Mouse (Mus musculus) ovary, adult 18-20 months (tissue): Measurements from ENCODE around the gene H2afj.

ENCODE experiments used
- DNase-seq: peaks from one replicate; pipeline ENCODE4 v3.0.0; 2022; ENCODE audit warnings: low spot score, mixed read lengths

Gene H2afj

GRCm38 (mm10) chr6:136805409-136805775, 2.7 kb upstream of the H2afj start:
- no peak for DNase-seq

GRCm38 (mm10) chr6:136806819-136807218, 1.2 kb upstream of the H2afj start:
- no peak for DNase-seq

DNA sequence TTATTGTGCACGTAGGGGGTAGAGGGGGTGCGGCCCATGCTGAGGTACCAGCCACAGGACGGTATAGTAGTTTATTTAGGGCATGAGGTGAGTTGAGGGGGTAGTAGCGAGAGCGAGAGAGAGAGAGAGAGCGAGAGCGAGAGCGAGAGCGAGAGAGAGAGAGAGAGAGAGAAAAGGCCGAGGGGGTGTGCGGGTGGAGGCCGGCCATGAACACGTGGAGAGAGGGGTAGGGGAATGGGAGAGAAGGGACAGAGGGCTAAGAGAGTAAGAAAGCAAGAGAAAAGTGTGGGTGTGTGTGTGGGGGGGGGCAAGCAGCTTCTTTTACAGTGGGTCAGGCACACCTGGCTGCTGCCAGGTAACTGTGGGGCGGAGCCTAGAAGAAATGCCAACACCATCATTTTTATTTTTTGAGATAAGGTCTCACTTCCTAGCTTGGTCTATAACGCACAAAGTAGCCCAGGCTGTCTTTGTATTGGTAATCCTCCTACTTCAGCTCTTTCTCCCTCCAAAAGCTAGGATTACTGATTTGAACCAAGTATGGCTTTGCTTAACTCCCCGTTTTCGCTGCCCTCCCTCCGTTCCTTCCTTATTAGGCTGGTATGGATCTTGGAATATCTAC, 540 bp upstream of the H2afj start:
- no peak for DNase-seq

GRCm38 (mm10) chr6:136808631-136809046, 595 bp downstream of the H2afj start:
- DNase-seq = no peak

DNA sequence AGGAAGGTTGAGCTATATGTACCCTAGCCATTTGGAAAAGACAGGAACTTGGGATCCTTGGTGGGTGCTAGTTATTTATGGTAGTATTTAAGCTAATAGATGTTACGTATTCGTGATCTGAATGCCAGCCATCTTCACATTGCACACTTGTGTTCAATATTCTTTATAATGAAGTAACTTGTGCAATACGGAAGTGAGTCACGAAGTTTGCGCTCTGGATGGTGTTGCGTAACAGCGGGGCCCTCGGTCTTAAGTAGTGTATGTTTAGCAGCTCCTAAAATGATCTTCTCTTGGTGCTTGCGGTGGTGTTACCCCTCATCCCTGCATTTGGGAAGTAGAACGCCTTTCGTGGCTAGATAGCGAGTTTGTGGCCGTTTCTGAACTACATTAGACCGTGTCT, 1.0 kb downstream of the H2afj start:
- DNase-seq = peak; percentile 30

DNA sequence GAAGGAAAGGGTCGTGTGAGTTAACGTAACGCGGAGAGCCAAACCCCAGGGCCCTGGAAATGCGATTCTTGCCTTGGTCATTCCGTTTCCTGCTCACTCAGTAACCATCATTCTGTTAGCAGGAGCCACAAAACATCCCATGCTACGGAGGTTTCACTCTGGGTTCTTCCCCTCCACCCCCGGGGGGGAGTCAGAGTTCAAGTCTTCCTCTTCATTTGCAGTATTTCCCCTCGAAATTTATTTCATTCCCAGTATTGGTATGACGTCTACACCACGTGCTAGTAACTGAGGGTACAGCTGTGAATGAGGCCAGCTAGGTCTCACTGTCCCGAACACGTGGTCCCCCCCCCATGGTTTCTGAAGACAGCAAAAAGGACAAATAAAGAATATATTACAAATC, 1.6 kb downstream of the H2afj start:
- DNase-seq = no peak

GRCm38 (mm10) chr6:136811196-136811595, 3.2 kb downstream of the H2afj start:
- DNase-seq = no peak

DNA sequence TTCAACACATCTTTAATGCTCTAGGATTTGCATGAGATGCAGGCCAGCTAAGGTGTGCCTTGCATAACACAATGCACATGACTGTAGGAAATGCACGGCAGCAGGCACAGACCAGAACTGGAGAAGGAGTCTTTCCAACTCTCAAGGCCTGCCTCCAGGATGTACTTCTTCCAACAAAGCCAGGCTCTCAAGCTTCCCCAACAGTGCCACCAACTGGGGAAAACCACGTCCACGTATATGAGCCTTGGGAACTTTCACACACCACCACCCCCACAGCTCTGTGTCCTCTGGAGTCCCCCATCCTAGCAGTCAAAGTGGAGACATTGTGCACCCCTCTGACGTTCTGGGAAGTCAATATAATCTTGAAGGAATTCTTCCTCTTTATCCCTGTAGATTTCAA, 5.1 kb downstream of the H2afj start:
- no peak for DNase-seq

GRCm38 (mm10) chr6:136815381-136815780, 7.3 kb downstream of the H2afj start:
- no peak for DNase-seq

DNA sequence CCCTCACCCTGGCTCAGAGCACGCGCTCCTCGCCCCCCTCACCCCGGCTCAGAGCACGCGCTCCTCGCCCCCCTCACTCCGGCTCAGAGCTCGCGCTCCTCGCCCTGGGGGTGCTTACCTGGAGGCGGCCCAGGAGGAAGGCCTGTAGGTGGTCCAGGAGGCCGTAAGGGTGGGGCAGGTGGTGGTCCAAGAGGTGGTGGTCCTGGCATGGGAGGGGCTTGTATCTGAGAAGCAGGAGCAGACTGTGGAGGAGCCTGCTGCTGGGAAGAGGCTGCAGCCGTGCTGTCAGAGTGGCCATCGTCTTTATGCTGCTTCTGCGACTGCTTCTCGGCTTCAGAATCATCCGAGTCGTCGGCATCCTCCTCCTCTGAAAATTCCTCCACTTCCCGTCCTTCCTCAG, 8.8 kb downstream of the H2afj start:
- no peak for DNase-seq

DNA sequence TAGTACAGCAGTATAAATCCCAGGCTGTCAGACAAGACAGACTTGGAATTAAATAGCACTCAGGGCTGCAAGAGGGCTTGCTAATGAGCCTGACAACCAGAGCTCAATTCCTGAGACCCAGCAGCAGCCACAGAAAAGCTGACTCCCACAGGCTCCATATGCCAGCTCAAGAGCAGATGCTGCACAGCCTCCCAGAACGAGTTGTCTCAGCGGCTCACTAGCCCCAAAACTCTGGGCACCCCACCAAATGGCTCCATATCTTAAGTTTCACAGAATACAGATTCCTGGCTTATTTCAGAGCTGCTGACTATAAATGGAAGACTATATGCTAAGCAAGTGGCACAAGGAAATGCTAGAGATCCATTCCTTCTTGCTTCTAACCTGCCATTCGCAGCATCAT, 9.5 kb downstream of the H2afj start:
- no peak for DNase-seq

DNA sequence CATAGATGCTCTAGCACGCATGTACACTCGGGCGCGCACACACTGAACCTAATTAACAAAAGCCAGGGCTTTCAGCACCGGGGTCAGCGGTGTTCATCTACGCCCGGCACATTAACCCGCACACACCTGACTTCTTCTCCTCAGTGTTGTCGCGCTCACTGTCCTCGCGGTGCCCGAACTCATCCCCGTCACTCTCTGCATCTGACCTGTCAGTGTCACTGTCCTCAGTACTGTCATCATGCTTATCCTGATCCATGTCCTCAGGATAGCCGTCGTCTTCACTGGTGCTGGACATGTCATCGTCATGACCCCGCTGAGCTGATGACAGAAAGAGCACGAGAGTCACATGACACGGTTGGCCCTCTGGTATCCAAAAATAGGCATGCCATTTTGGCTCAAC, 12.3 kb downstream of the H2afj start:
- no peak for DNase-seq

DNA sequence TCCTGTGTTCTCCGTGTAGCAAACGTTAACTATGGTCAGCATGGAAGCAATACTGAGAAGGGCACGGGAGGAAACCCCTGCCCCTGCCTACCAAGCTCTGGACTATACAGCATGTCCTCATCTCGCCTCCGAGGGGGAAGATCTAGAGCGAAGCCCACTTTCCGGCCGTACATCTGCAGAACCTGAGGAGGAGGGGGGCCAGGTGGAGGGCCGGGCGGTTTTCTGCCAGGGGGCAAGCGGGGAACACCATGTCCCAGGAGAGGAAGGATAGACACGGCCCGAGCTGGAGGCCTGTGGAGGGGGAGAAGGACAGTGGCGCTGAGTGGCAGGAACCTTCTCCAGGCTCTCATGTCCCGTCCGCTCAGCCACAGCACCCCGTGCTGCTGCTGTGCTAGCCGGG, 13.0 kb downstream of the H2afj start:
- DNase-seq = no peak

GRCm38 (mm10) chr6:136824987-136825386, 16.9 kb downstream of the H2afj start:
- no peak for DNase-seq

GRCm38 (mm10) chr6:136827116-136827515, 19.1 kb downstream of the H2afj start:
- no peak for DNase-seq

DNA sequence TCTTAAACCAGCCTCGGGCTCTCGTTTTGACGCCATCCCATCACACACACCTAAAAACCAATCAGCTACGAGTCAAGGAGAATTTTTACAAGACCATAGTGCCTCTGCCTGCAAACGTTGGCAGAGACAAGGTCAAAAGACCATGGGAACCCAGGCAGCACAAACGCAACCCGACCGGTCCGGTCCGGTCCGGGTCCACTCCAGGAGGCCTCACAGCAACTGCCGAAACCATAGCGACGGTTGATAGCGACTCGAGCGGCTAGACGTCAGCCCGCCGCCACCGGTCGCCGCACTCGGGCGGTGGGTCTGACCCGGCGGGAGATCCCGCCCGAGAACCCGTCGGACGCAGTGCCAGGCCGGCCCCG, 19.5 kb downstream of the H2afj start, which contains the start of gene BC049715:
Gene BC049715, plus strand, starts transcription at position 111 of the 365 bp plus-strand sequence.
- DNase-seq = no peak

DNA sequence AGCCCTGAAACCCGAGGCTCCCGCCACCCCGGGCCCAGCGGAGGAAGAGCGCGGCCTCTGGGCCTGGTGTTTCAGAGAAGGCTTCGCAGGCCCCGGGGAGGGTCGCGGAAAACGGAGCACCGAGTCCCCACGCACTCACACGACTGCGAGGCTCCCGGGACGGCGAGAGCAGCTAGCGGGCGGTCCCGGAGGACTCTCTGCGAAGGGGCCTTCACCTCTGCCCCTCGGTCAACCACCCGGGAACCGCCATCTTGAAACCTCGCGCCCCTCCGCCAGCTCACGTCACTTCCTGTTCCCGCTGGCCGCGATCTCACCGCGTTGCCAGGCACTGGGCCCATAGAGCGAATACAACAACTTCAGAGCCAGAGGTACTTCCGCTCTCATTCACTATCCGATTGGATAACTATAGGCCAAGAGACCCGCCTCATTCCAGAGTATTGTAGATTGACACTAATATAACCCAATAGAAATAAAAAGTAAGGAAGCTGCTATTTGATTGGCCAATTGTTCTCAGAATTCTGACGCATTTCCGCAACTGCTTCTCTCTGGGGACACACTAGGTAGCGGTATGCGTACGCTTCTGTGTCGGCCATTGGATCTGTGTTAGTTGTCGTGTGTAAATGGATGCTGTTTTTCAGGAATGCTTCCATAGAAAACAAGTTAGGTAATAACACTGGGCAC, 20.0 kb downstream of the H2afj start, which contains the start of gene Wbp11:
Gene Wbp11, minus strand, starts transcription at position 353 of the 681 bp plus-strand sequence.
- DNase-seq = peak; percentile 94

DNA sequence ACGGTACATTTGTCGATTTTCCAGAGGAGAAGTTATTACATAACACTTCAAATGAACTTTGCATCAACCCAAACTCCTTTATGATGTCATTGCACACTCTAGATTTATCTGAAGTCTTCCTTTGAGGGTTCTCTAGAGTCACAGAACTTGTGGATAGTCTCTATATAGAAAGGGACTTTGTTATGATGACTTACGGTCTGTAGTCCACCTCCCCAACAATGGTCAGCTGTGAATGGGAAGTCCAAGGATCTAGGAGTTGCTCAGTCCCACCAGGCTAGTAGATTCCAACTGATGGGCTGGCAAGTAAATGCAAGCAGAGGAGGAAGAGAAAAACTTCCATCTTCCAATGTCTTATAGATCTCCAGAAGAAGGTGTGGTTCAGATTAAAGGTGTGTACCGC, 20.6 kb downstream of the H2afj start:
- DNase-seq = no peak

GRCm38 (mm10) chr6:136831712-136832111, 23.7 kb downstream of the H2afj start:
- no peak for DNase-seq

DNA sequence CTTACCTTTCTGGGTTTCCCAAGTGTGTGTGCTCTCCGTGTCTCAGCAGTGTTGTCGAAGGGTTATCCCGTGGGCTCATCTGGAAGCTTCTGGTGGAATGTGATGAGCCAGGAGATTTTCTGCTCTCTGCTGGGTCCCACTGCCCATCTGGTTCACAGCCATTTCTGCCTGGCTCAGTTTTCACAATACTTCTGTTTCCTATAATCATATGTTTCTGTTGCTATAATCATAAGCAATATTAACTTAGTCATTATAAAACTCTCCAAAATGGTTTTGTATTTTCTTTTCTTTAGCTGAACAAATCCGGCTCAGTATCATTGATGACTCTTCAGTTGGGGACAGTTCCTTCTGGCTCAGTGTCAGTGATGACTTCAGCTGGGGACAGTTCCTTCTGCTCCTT, 27.3 kb downstream of the H2afj start, which contains the start of gene Smco3:
Gene Smco3, minus strand, starts transcription at position 101 of the 400 bp plus-strand sequence.
- DNase-seq = no peak

DNA sequence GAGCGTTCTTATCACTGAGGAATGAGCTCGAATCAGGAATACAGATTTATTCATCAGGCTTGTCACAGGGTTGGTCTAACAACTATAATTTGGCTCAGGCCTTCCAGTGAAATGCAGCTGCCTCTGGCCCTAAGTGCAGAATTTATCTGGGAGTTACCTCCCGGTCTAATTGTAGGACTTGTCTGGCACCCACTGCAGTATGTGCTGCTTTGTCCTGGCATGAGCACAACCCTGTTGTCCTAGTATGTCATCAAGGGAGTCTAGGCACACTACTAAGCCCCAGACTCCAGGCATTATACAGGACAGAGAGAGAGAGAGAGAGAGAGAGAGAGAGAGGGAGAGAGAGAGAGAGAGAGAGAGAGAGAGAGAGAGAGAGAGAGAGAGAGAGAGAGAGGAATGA, 29.3 kb downstream of the H2afj start:
- no peak for DNase-seq

GRCm38 (mm10) chr6:136844903-136845302, 36.9 kb downstream of the H2afj start:
- no peak for DNase-seq

DNA sequence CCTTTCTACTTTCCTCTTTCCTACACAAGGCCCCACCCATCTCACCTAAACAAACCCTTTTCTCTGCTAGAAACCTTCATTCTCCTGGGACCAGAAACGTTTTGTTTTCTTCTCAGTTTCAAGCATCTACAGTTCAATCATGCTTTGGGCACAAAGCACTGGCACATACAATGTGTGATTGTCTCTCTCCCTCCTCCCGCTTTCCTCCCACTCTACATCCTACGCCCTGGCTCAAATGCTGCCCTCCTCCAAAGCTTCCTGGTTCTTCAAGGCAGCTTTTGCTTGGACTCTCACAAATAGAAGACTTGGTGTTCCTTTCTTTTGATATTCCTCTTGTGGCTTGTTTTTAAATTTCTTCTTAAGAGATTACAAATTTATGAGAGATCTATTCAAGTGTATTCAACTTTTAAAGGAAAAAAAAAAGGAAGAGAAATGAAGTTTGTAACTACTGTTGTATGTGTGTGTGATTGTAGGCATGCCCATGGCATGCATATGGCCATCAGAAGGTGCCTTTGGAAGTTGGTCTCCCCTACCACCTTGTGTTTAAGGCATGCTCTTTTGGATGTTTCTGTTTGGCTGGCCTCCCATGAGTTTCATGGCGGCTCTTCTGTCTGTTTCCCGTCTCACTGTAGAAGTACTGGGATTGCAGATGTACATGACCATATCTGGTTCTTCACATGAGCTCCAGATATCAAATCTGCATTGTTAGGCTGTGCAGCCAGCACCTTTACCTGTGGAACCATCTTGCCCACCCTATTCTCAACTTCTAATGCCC, 37.8 kb downstream of the H2afj start:
- no peak for DNase-seq
